Comparison of ENCODE assay signal across 8 mouse cellular contexts in genomic region chr19:4037788-4038232, GRCm38 (mm10). TPM values are rescaled to one million over a fixed set of nuclear protein-coding genes. Genes with fewer than 3 reads are reported as not detected.
A peak's percentile ranks its signal among the peaks of the same experiment; 100 is the strongest.
DNase-seq lines count a peak whose midpoint lies in the region; ATAC-seq and TF ChIP-seq lines count a peak whose summit lies in the region.

Gene Gstp1 (minus strand): TSS chr19:4037985.

- H3K36me3 ChIP-seq in G1E (replicated peaks), result peaks cover 12% of the 10 kb centered on the region
- no peaks in the 10 kb centered on the region; the same call in 1 of the 2 replicates for H3K36me3 ChIP-seq in forebrain, postnatal 0 days (ENCODE audit: insufficient read depth)
- 0 out of 2 replicates have a peak, but pooled peaks cover 2% of the 10 kb centered on the region for H3K36me3 ChIP-seq in neural tube, embryonic 15.5 days

- peak within 1 kb of the TSS; percentile 70 for H3K4me2 ChIP-seq in forebrain, postnatal 0 days (ENCODE audit: low read depth)
- peak within 1 kb of the TSS; percentile 70 for H3K4me2 ChIP-seq in neural tube, embryonic 15.5 days

- peaks cover 10% of the 10 kb centered on the region; the same call in 1 of the 2 replicates for H3K4me1 ChIP-seq in G1E (ENCODE audit: insufficient read depth, low read depth, low read length)
- peaks cover 6% of the 10 kb centered on the region for H3K4me1 ChIP-seq in cerebellum, adult 2 months (ENCODE audit: control insufficient read depth, insufficient read depth, low read length)
- 0 out of 2 replicates have a peak, but pooled peaks cover 9% of the 10 kb centered on the region for H3K4me1 ChIP-seq in forebrain, postnatal 0 days (ENCODE audit: insufficient read depth)
- H3K4me1 ChIP-seq in neural tube, embryonic 15.5 days, result peaks cover 20% of the 10 kb centered on the region

- under 1% methylated on average over 26 of the region's 26 CpGs for WGBS in cerebellum, adult 2 months
- WGBS in forebrain, postnatal 0 days, result 0% methylated on average over 26 of the region's 26 CpGs
- 0% methylated on average over 26 of the region's 26 CpGs for WGBS in neural tube, embryonic 15.5 days

- peak within 1 kb of the TSS; percentile 47 for H3K27ac ChIP-seq in cerebellum, adult 2 months (ENCODE audit: insufficient read depth, low read length)
- H3K27ac ChIP-seq in forebrain, postnatal 0 days (ENCODE audit: low read depth, low read length), result peak within 1 kb of the TSS; percentile 67
- peak within 1 kb of the TSS; percentile 67 for H3K27ac ChIP-seq in neural tube, embryonic 15.5 days (replicated peaks)

- peak; percentile 22; the same call in 1 of the 2 replicates for ATAC-seq in G1E (ENCODE audit: extremely low read depth, insufficient number of reproducible peaks, low FRiP score, poor library complexity, severe bottlenecking)
- peak; percentile 93 for ATAC-seq in forebrain, postnatal 0 days
- ATAC-seq in neural tube, embryonic 15.5 days (ENCODE audit: low FRiP score), result peak; percentile 91

- no peak for TF ChIP-seq CTCF in G1E (IDR thresholded peaks at IDR 0.05; ENCODE audit: low read depth, low read length)
- TF ChIP-seq CTCF in cerebellum, adult 2 months (IDR thresholded peaks at IDR 0.05; ENCODE audit: borderline replicate concordance, insufficient read depth, low read depth, low read length), result no peak
- TF ChIP-seq CTCF in forebrain, postnatal 0 days (IDR thresholded peaks at IDR 0.05; ENCODE audit: low read depth), result no peak; the same call in 1 of the 2 replicates

- peaks cover 5% of the 10 kb centered on the region; the same call in 1 of the 2 replicates for H3K27me3 ChIP-seq in G1E (ENCODE audit: insufficient read depth, low read length)
- no peaks in the 10 kb centered on the region for H3K27me3 ChIP-seq in cerebellum, adult 2 months (ENCODE audit: control insufficient read depth, insufficient read depth, low read length)
- no peaks in the 10 kb centered on the region for H3K27me3 ChIP-seq in forebrain, postnatal 0 days (ENCODE audit: insufficient read depth, low read length)
- no peaks in the 10 kb centered on the region for H3K27me3 ChIP-seq in neural tube, embryonic 15.5 days (replicated peaks)

- TF ChIP-seq POLR2A in cerebellum, adult 2 months (IDR thresholded peaks at IDR 0.05; ENCODE audit: borderline replicate concordance, insufficient read depth, low read length), result peak; percentile 84

- intact Hi-C loops in heart, postnatal 36 days (cut with DNase I), result no loop called here

- peak; percentile 49 for DNase-seq in G1E (ENCODE audit: low spot score)
- peak; percentile 83 to 84 for DNase-seq in cerebellum, adult 2 months
- peak; percentile 87 for DNase-seq in forebrain, postnatal 0 days
- DNase-seq in heart, postnatal 36 days, result peak; percentile 91 to 92
- peak; percentile 89 to 94 for DNase-seq in layer of hippocampus, adult 18-20 months (ENCODE audit: low spot score in 2 of 2)
- DNase-seq in lung, adult 18-20 months, result peak; percentile 92 to 94
- DNase-seq in testis, postnatal 10 days (ENCODE audit: low spot score), result peak; percentile 88

- H3K9me3 ChIP-seq in G1E (replicated peaks), result peaks cover 6% of the 10 kb centered on the region
- H3K9me3 ChIP-seq in forebrain, postnatal 0 days (ENCODE audit: low read length), result no peaks in the 10 kb centered on the region
- H3K9me3 ChIP-seq in neural tube, embryonic 15.5 days (replicated peaks), result no peaks in the 10 kb centered on the region

- H3K9ac ChIP-seq in forebrain, postnatal 0 days, result peak within 1 kb of the TSS; percentile 70
- peak within 1 kb of the TSS; percentile 80 for H3K9ac ChIP-seq in neural tube, embryonic 15.5 days (replicated peaks)

- H3K4me3 ChIP-seq in G1E (ENCODE audit: low read depth, low read length), result peak within 1 kb of the TSS; percentile 76
- peak within 1 kb of the TSS; percentile 78 for H3K4me3 ChIP-seq in cerebellum, adult 2 months (replicated peaks; ENCODE audit: insufficient read depth, low read depth, low read length)
- peak within 1 kb of the TSS; percentile 62 for H3K4me3 ChIP-seq in forebrain, postnatal 0 days (ENCODE audit: low read depth, low read length)
- peak within 1 kb of the TSS; percentile 63 for H3K4me3 ChIP-seq in neural tube, embryonic 15.5 days (replicated peaks)

RNA-seq across cellular contexts. Expression of gene Gstp1, which starts in this region (rescaled TPM):
- total RNA-seq in G1E (2014; fragmentation: Nextera tagmentation) (48.7 and 86.5 TPM in 2 replicates), G1E (2017) (36.8 and 46.2 TPM in 2 replicates)
- polyA plus RNA-seq in G1E (2012), result 38.7 and 64.2 TPM in 2 replicates
- 517 and 561 TPM in 2 replicates for polyA plus RNA-seq in cerebellum, adult 2 months (2012; rRNA removed)
- total RNA-seq in forebrain, postnatal 0 days (2014; rRNA removed), result 245 and 296 TPM in 2 replicates
- polyA plus RNA-seq in forebrain, postnatal 0 days (2015; fragmentation: Nextera tagmentation; extraction: Ambion mirVana), result 619 and 642 TPM in 2 replicates
- 100 to 1,000 TPM; 339 to 350 TPM for total RNA-seq in heart, postnatal 36 days (2021)
- 100 to 1,000 TPM; 455 to 471 TPM for total RNA-seq in layer of hippocampus, adult 18-20 months (2021)
- polyA plus RNA-seq in neural tube, embryonic 15.5 days (2015; fragmentation: Nextera tagmentation; extraction: Ambion mirVana), result 552 and 568 TPM in 2 replicates

Comparison
In these comparisons a context has a peak if more than half of its experiments do, and no peak if none do; other contexts are left out.
1. Peak in every context shown above with its lines: DNase-seq, ATAC-seq, H3K4me3 ChIP-seq and H3K27ac ChIP-seq.
2. ATAC-seq: peak in every context shown above with its lines; median percentile 93 in forebrain, postnatal 0 days; 91 in neural tube, embryonic 15.5 days; 22 in G1E.